Mouse (Mus musculus) forebrain, embryonic 10.5 days (tissue): Measurements from ENCODE around the gene Apeh. TPM values are rescaled to one million over a fixed set of nuclear protein-coding genes. Genes with fewer than 3 reads are reported as not detected.

Experiments
- DNase-seq: peaks from one replicate; pipeline ENCODE4 v3.0.0-alpha.2; 2017; ENCODE audit warnings: low spot score; ENCODE audit errors: extremely low spot score
- H3K27ac ChIP-seq: fragments of 300-500 bp; sonication (generic); 2 replicates; pipeline ENCODE4 v1.5.1; 2016; ENCODE audit warnings: mild to moderate bottlenecking
- H3K27me3 ChIP-seq: fragments of 300-500 bp; sonication (generic); 2 replicates; pipeline ENCODE4 v1.6.1; 2016; ENCODE audit warnings: mild to moderate bottlenecking; ENCODE audit not compliant: poor library complexity, severe bottlenecking
- H3K36me3 ChIP-seq: fragments of 300-500 bp; sonication (generic); replicated peaks from 2 replicates; pipeline ENCODE4 v1.6.1; 2016; ENCODE audit warnings: mild to moderate bottlenecking, moderate library complexity
- H3K4me1 ChIP-seq: fragments of 300-500 bp; sonication (generic); 2 replicates; pipeline ENCODE4 v1.6.1; 2016
- H3K4me3 ChIP-seq: fragments of 300-500 bp; sonication (generic); 2 replicates; pipeline ENCODE4 v1.5.1; 2016; ENCODE audit warnings: mild to moderate bottlenecking, moderate library complexity
- H3K9me3 ChIP-seq: fragments of 300-500 bp; sonication (generic); 2 replicates; pipeline ENCODE4 v1.6.1; 2016; ENCODE audit warnings: mild to moderate bottlenecking, moderate library complexity
- WGBS: fragments of 180-500 bp; shearing (Covaris S2); methylation state at CpG from one replicate; pipeline ENCODE4 v1.1.7; 2016; 5-methylcytosine and 5-hydroxymethylcytosine counted together
- polyA plus RNA-seq: library from polyadenylated mRNA; unstranded; fragments of >200 nt; fragmentation: Nextera tagmentation; extraction: Ambion mirVana; gene quantifications from 2 replicates; pipeline ENCODE4 v1.2.1, GENCODE M21; 2016

Apeh gene
- polyA plus RNA-seq, 1 experiment from 2014 or later = 79.4 TPM

GRCm38 (mm10) chr9:108131502-108131901 lies 37.1 kb upstream of the Apeh start:
- H3K27ac ChIP-seq = no peak overlapping the region
- H3K27me3 ChIP-seq = no peaks in the 10 kb centered on the region
- H3K9me3 ChIP-seq = no peaks in the 10 kb centered on the region
- H3K36me3 ChIP-seq = no peaks in the 10 kb centered on the region
- WGBS = 89% methylated on average over 5 of the region's 5 CpGs
- no peaks in the 10 kb centered on the region for H3K4me1 ChIP-seq
- no peak overlapping the region for H3K4me3 ChIP-seq
- DNase-seq = no peak

GRCm38 (mm10) chr9:108129042-108129948 lies 34.9 kb upstream of the Apeh start:
- H3K4me1 ChIP-seq = no peaks in the 10 kb centered on the region
- WGBS = 85% methylated on average over 13 of the region's 13 CpGs
- H3K9me3 ChIP-seq = no peaks in the 10 kb centered on the region
- H3K27ac ChIP-seq = no peak overlapping the region
- H3K36me3 ChIP-seq = no peaks in the 10 kb centered on the region
- H3K27me3 ChIP-seq = no peaks in the 10 kb centered on the region
- DNase-seq = no peak
- H3K4me3 ChIP-seq = no peak overlapping the region

GRCm38 (mm10) chr9:108128248-108128647 lies 33.8 kb upstream of the Apeh start:
- no peaks in the 10 kb centered on the region for H3K27me3 ChIP-seq
- no peaks in the 10 kb centered on the region for H3K36me3 ChIP-seq
- WGBS = 86% methylated on average over 11 of the region's 11 CpGs
- H3K9me3 ChIP-seq = no peaks in the 10 kb centered on the region
- no peaks in the 10 kb centered on the region for H3K4me1 ChIP-seq
- DNase-seq = no peak
- no peak overlapping the region for H3K27ac ChIP-seq
- H3K4me3 ChIP-seq = no peak overlapping the region

- H3K27ac ChIP-seq = no peak overlapping the region
- 88% methylated on average over 17 of the region's 17 CpGs for whole genome bisulfite sequencing
- no peaks in the 10 kb centered on the region for H3K9me3 ChIP-seq
- H3K36me3 ChIP-seq = no peaks in the 10 kb centered on the region
- DNase-seq = no peak
- H3K27me3 ChIP-seq = no peaks in the 10 kb centered on the region
- no peaks in the 10 kb centered on the region for H3K4me1 ChIP-seq
- H3K4me3 ChIP-seq = no peak overlapping the region
Observed at GRCm38 (mm10) chr9:108126436-108127180, 32.2 kb upstream of the Apeh start.

GRCm38 (mm10) chr9:108125731-108126130 lies 31.3 kb upstream of the Apeh start:
- H3K36me3 ChIP-seq = no peaks in the 10 kb centered on the region
- no peak overlapping the region for H3K27ac ChIP-seq
- H3K4me3 ChIP-seq = no peak overlapping the region
- H3K4me1 ChIP-seq = no peaks in the 10 kb centered on the region
- no peaks in the 10 kb centered on the region for H3K9me3 ChIP-seq
- no peak for DNase-seq
- no peaks in the 10 kb centered on the region for H3K27me3 ChIP-seq
- 91% methylated on average over 8 of the region's 8 CpGs for WGBS

GRCm38 (mm10) chr9:108123916-108124315 lies 29.5 kb upstream of the Apeh start:
- Histone ChIP-seq H3K4me3 (no peak overlapping the region), H3K27me3 (no peaks in the 10 kb centered on the region), H3K36me3 (no peaks in the 10 kb centered on the region), H3K27ac (no peak overlapping the region), H3K4me1 (peaks cover 7% of the 10 kb centered on the region), H3K9me3 (no peaks in the 10 kb centered on the region)
- 89% methylated on average over 4 of the region's 4 CpGs for WGBS
- DNase-seq = no peak

GRCm38 (mm10) chr9:108121170-108121969 lies 27.0 kb upstream of the Apeh start:
- no peaks in the 10 kb centered on the region for H3K9me3 ChIP-seq

GRCm38 (mm10) chr9:108120671-108121070 lies 26.3 kb upstream of the Apeh start:
- Histone ChIP-seq H3K9me3 (no peaks in the 10 kb centered on the region), H3K36me3 (peaks cover 11% of the 10 kb centered on the region; the same call in 1 of the 2 replicates), H3K27me3 (peaks cover 14% of the 10 kb centered on the region), H3K4me1 (peaks cover 12% of the 10 kb centered on the region), H3K4me3 (no peak overlapping the region), H3K27ac (no peak overlapping the region)
- WGBS = 94% methylated on average over 8 of the region's 8 CpGs
- DNase-seq = no peak

More at GRCm38 (mm10) chr9:108121170-108121969, 27.0 kb upstream of the Apeh start:
- no peak overlapping the region for H3K4me3 ChIP-seq
- no peak for DNase-seq
- H3K27ac ChIP-seq = no peak overlapping the region
- H3K4me1 ChIP-seq = peaks cover 12% of the 10 kb centered on the region
- peaks cover 4% of the 10 kb centered on the region; the same call in 1 of the 2 replicates for H3K36me3 ChIP-seq
- WGBS = 91% methylated on average over 10 of the region's 10 CpGs
- peaks cover 7% of the 10 kb centered on the region for H3K27me3 ChIP-seq

- DNase-seq = no peak
- Histone ChIP-seq H3K27ac (peak overlapping the region; percentile 35; the same call in 1 of the 2 replicates), H3K27me3 (peaks cover 21% of the 10 kb centered on the region), H3K9me3 (no peaks in the 10 kb centered on the region), H3K36me3 (peaks cover 17% of the 10 kb centered on the region), H3K4me3 (no peak overlapping the region), H3K4me1 (peaks cover 13% of the 10 kb centered on the region)
- WGBS = 74% methylated on average over 10 of the region's 11 CpGs
Observed at GRCm38 (mm10) chr9:108119891-108120411, 25.5 kb upstream of the Apeh start.

- DNase-seq = no peak
- peaks cover 48% of the 10 kb centered on the region for H3K27me3 ChIP-seq
- peaks cover 6% of the 10 kb centered on the region; the same call in 1 of the 2 replicates for H3K9me3 ChIP-seq
- peaks cover 30% of the 10 kb centered on the region for H3K36me3 ChIP-seq
- 63% methylated on average over 4 of the region's 4 CpGs for whole genome bisulfite sequencing
- peaks cover 17% of the 10 kb centered on the region for H3K4me1 ChIP-seq
- no peak overlapping the region for H3K4me3 ChIP-seq
- H3K27ac ChIP-seq = peak overlapping the region; percentile 45; the same call in 1 of the 2 replicates
Observed at GRCm38 (mm10) chr9:108117143-108117542, 22.7 kb upstream of the Apeh start.

GRCm38 (mm10) chr9:108115290-108116077 lies 21.1 kb upstream of the Apeh start:
- Histone ChIP-seq H3K27me3 (peaks cover 65% of the 10 kb centered on the region), H3K36me3 (peaks cover 30% of the 10 kb centered on the region), H3K9me3 (peaks cover 6% of the 10 kb centered on the region; the same call in 1 of the 2 replicates), H3K4me3 (no peak overlapping the region), H3K27ac (0 out of 2 replicates have a peak overlapping the region, but pooled peaks have one; percentile 3), H3K4me1 (peaks cover 33% of the 10 kb centered on the region)
- WGBS = 75% methylated on average over 43 of the region's 43 CpGs
- DNase-seq = no peak
